Mouse (Mus musculus) cerebellum, adult 8-10 months (tissue): Measurements from ENCODE around the gene Ywhae.

Source experiments
- DNase-seq: peaks from one replicate; pipeline ENCODE4 v3.0.0; 2022

Gene Ywhae

GRCm38 (mm10) chr11:75738477-75738821, 5.8 kb downstream of the Ywhae start:
- DNase-seq: no peak

GRCm38 (mm10) chr11:75740204-75740603, 7.5 kb downstream of the Ywhae start:
- no peak for DNase-seq

- DNase-seq: no peak
Measured at GRCm38 (mm10) chr11:75741615-75742014, 8.9 kb downstream of the Ywhae start.

GRCm38 (mm10) chr11:75744761-75745160, 12.1 kb downstream of the Ywhae start:
- no peak for DNase-seq

GRCm38 (mm10) chr11:75750537-75750936, 17.9 kb downstream of the Ywhae start:
- DNase-seq: no peak

- DNase-seq: no peak
Measured at GRCm38 (mm10) chr11:75751082-75751481, 18.4 kb downstream of the Ywhae start.

GRCm38 (mm10) chr11:75756687-75757086, 24.0 kb downstream of the Ywhae start:
- no peak for DNase-seq

GRCm38 (mm10) chr11:75758553-75758952, 25.9 kb downstream of the Ywhae start:
- DNase-seq: no peak

- DNase-seq: no peak
Measured at GRCm38 (mm10) chr11:75760785-75761184, 28.1 kb downstream of the Ywhae start.

GRCm38 (mm10) chr11:75762708-75763107, 30.0 kb downstream of the Ywhae start:
- no peak for DNase-seq

GRCm38 (mm10) chr11:75764521-75765023, 31.9 kb downstream of the Ywhae start:
- DNase-seq: no peak

- no peak for DNase-seq
Measured at GRCm38 (mm10) chr11:75765161-75765560, 32.5 kb downstream of the Ywhae start.

GRCm38 (mm10) chr11:75767014-75767413, 34.3 kb downstream of the Ywhae start:
- no peak for DNase-seq

- no peak for DNase-seq
Measured at GRCm38 (mm10) chr11:75768091-75768989, 35.7 kb downstream of the Ywhae start.

- peak; percentile 83 for DNase-seq
Measured at GRCm38 (mm10) chr11:75769206-75769605, 36.5 kb downstream of the Ywhae start.

GRCm38 (mm10) chr11:75772562-75772961, 39.9 kb downstream of the Ywhae start:
- no peak for DNase-seq

- no peak for DNase-seq
Measured at GRCm38 (mm10) chr11:75775919-75776318, 43.2 kb downstream of the Ywhae start.

- DNase-seq: peak; percentile 74
Measured at GRCm38 (mm10) chr11:75781919-75782318, 49.2 kb downstream of the Ywhae start.

- no peak for DNase-seq
Measured at GRCm38 (mm10) chr11:75783799-75784198, 51.1 kb downstream of the Ywhae start.

- no peak for DNase-seq
Measured at GRCm38 (mm10) chr11:75785897-75786296, 53.2 kb downstream of the Ywhae start.

- no peak for DNase-seq
Measured at GRCm38 (mm10) chr11:75792535-75792934, 59.9 kb downstream of the Ywhae start.

GRCm38 (mm10) chr11:75793351-75793750, 60.7 kb downstream of the Ywhae start:
- DNase-seq: no peak

GRCm38 (mm10) chr11:75794602-75795320, 62.1 kb downstream of the Ywhae start:
- no peak for DNase-seq

GRCm38 (mm10) chr11:75795321-75795636, 62.6 kb downstream of the Ywhae start:
- DNase-seq: no peak
